Mouse (Mus musculus): ENCODE results near the gene Mzf1. TPM values are rescaled to one million over a fixed set of nuclear protein-coding genes. Genes with fewer than 3 reads are reported as not detected.

Mzf1 gene
- total RNA-seq, 2 experiments from 2014 or later, result 15.2 to 15.9 TPM

DNA sequence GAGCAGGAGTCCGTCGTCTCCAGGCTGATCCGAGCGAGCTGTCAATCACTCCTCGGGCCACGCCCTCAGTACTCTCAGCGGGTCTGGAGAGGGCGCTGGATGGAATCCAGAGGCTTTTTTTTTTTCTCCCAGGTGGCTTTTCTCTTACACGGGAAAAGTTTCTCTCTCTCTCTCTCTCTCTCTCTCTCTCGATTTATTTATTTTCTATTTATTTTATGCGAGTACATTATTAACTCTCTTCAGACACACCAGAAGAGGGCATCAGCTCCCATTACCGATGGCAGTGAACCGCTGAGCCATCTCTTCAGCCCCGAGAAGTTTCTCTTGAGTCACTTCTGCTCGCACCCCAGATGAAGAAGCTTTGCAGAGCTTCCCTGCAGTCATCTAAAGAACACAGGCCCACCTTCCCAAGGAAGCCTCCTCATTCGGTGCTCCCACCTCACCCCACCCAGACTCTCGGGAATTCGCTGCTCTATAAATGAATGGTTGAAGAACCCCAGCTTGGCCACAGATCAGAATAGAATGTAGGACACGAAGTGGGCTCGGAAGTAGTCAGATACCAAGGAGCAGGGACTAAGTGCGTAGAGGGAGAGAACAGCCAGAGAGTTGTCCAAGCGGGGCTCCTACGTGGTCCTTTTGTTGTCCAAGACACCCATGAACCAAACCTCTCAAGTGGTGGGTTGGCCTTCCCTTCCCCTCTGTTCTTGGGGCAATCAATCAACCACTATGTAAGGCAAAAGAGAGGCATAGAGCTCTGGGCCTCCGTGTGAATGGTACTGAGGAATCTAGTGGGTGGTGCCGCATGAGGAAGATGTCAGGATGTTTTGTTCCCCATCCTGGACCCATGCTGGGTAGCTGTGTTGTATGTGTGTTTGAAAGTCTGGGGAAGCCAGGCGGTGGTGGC, 44.3 kb downstream of the Mzf1 start, which contains the start of gene Zbtb45:
Gene Zbtb45, minus strand, starts transcription at position 30 of the 904 bp plus-strand sequence.
- intact Hi-C loops (cut with DNase I), result no loop called here
- DNase-seq (ENCODE audit: extremely low spot score in 1 of 2, low spot score in 2 of 2), result peak in 1 of 2 experiments; percentile 53

DNA sequence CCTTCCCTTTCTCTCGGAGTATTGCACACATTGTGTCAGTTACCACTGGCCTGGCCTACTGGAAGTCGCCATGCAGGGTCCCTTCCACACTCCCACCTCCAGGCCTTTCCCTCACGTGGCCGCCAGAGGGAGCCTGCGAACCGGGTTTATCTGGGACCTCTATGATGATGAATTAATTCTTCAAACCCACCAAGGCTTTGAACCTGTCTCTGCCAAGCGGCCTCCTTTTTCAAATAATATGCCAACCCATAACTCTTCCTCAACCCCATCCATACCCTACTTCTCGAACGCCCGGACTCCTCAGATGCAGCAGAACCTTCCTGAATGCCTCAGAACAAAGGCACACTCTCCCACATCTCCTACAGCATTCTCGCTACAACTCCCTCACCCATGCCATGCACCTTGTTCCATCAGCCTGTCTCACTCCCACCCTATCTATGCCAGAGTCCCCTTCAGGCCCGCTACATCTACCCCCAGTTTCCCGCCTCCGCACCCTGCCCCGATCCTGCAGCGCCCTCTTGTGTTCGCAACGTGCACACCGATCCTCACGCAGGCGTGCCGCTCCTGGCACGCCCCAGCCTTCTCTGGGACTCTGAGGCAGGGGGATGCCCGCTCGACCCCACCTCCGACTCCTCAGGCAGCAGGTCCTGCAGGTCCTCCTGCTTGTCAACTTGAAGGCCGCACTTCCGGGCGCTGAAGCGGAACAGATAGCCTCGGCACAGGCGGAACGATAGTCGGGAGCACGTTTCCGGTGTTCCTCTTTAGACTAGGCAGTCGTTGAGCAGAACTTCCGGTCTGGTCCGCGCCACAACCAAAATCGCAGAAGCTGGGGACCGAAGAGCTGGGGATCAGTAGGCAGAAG, 45.2 kb downstream of the Mzf1 start:
- intact Hi-C loops (cut with DNase I), result loop anchor here (2.0 to 5.0 kb wide), 3 partner anchors 15 to 97 kb away; no protein-coding TSS in a partner anchor
- peak; percentile 94 to 95 for DNase-seq (ENCODE audit: extremely low spot score in 1 of 2, low spot score in 2 of 2)

DNA sequence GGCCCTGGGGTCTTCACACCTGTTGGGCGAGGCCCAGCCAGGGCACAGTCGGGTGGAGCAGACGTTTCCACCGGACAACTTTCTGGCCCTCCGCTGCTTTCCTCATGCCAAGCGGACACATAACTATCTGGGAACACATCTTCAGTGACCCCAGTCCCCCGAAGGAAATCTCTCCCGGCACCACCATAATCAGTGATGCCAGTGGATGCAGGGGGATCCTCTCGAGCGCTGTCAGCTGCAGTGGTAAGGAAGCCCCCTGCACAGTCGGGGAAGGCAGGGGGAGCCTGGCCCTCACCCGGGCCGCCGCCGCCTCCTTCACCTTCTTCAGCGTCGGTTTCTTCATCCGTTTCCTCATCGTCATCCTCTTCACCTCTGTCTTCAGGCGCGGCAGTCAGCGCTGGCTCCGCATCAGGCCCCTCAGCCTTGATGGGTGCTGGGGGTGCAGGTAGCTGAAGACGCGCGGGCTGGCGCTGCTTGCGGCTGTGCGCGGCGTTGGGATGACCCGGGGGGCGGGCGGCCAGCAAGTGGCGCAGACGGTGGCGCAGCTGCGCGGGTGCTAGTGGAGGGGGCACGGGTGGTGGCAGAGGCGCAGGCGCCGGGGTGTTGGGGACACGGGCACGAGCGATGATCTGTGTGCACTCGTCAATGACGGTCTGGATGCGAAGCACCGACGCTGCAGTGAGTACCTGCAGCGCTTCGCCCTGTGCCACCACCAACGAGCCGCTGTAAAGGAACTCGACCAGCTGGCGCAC, 47.0 kb downstream of the Mzf1 start:
- DNase-seq (ENCODE audit: extremely low spot score in 1 of 2, low spot score in 2 of 2), result peak in 1 of 2 experiments; percentile 58
- intact Hi-C loops (cut with DNase I), result loop anchor here (2.0 to 5.0 kb wide), 3 partner anchors 17 to 95 kb away; no protein-coding TSS in a partner anchor

- DNase-seq (ENCODE audit: extremely low spot score in 1 of 2, low spot score in 2 of 2), result peak in 1 of 2 experiments; percentile 29
Observed at GRCm38 (mm10) chr7:13006531-13006930, 48.0 kb downstream of the Mzf1 start.

DNA sequence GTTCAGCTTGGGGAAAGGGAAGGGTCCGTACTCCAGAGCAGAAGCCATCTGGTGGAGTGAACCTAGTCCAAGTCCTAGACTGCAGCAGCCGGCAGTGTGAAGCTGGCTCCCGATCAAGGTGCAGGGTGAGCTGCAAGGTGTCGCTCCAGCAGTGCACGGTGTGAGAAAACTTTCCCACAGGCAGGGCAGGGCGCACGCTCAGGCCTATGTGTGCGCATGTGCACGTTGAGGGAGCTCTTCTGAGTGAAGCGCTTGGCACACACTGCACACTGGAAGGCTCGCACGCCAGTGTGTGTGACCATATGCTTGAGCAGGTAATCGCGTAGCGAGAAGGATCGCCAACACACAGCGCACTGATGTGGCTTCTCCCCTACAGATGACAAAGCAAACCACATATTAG, 48.6 kb downstream of the Mzf1 start:
- intact Hi-C loops (cut with DNase I), result loop anchor here (5.0 kb wide), 2 partner anchors 36 to 94 kb away; no protein-coding TSS in a partner anchor
- DNase-seq (ENCODE audit: extremely low spot score in 1 of 2, low spot score in 2 of 2), result peak in 1 of 2 experiments; percentile 26

More at GRCm38 (mm10) chr7:13006531-13006930, 48.0 kb downstream of the Mzf1 start:
- intact Hi-C loops (cut with DNase I), result loop anchor here (5.0 kb wide), 2 partner anchors 36 to 94 kb away; no protein-coding TSS in a partner anchor

- intact Hi-C loops (cut with DNase I), result no loop called here
- no peak for DNase-seq (ENCODE audit: extremely low spot score in 1 of 2, low spot score in 2 of 2)
Observed at GRCm38 (mm10) chr7:13003380-13003779, 51.2 kb downstream of the Mzf1 start.

DNA sequence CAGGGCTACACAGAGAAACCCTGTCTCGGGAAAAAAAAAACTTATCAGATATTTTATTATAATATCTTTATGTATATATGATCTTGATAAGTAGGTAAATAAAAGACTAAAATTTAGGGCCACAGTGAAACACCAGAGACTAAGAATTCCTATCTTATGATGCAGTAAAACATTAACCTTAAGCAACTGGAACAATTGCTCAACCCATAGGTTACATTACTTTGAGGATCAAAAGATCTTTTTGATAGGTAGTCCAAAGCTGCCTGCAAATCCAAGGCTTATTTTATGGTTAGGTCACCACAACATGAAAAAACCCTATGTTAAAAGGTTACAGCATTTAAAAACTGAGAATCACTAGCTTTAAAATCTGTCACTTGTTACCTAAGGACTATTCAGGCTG, 53.0 kb downstream of the Mzf1 start:
- intact Hi-C loops (cut with DNase I), result no loop called here
- DNase-seq (ENCODE audit: extremely low spot score in 1 of 2, low spot score in 2 of 2), result no peak

DNA sequence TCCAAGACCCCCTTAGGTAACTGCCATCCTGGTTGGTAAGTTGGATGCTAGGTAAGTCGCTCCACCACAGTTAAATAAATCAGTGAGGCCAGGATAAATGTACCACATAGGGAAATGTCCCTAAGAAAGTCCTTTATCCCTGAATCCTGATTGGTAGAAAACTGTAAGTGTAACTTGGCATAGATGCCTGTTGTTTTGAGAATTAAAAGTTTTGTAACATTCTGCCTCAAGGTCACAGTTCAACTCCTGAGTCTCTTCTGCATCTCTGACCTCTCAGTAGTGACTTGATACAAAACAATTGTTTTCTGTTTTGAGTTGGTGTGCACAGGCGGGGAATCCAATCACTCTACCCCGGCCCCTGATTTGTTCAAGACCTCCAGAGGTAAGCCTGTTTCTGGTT, 55.7 kb downstream of the Mzf1 start, which contains the start of gene Trim28:
Gene Trim28, plus strand, starts transcription at position 264 of the 400 bp plus-strand sequence.
- DNase-seq (ENCODE audit: extremely low spot score in 1 of 2, low spot score in 2 of 2), result no peak
- intact Hi-C loops (cut with DNase I), result no loop called here

DNA sequence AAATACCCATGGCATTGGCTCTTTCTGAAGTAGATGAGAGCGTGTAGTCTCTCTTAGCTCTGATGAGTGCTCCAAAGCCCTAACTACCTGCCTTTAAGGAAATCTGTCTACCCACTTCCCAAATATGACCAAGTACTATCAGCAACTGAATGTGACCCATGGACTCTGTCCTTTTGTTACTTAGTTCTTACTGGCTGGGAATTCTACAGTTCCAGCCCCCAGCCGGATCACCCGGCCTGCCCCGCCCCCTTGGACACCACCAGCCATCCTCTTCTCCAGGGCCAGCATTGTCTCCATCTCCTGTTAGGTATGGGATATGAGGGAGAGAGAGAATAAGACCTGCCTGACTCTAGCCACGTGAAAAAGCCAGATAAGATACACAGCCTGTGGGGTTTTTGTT, 56.5 kb downstream of the Mzf1 start, which contains the start of gene Slc27a5:
Gene Slc27a5, minus strand, starts transcription at position 140 of the 400 bp plus-strand sequence.
- intact Hi-C loops (cut with DNase I), result no loop called here
- DNase-seq (ENCODE audit: extremely low spot score in 1 of 2, low spot score in 2 of 2), result no peak

- no peak for DNase-seq (ENCODE audit: extremely low spot score in 1 of 2, low spot score in 2 of 2)
- intact Hi-C loops (cut with DNase I), result no loop called here
Observed at GRCm38 (mm10) chr7:12997230-12997629, 57.3 kb downstream of the Mzf1 start.

DNA sequence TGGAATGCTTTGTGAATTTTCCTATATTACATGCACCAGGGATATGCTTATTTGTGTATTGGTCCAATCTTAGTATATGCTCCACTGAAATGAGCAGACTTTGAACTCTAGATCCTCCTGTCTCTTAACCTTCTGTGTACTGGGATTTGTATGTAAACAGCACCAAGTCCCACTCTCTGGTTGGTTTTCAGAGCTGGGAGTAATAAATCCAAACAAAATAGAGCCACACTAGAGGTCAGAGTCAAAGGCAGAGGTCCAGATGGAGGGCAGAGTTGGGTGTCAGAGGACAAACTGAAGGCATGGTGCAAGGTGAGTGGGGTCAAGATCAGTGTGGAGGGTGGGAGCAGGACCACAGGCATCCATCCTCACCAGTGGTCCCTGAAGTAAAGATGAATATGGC, 58.7 kb downstream of the Mzf1 start:
- no peak for DNase-seq (ENCODE audit: extremely low spot score in 1 of 2, low spot score in 2 of 2)
- intact Hi-C loops (cut with DNase I), result no loop called here

DNA sequence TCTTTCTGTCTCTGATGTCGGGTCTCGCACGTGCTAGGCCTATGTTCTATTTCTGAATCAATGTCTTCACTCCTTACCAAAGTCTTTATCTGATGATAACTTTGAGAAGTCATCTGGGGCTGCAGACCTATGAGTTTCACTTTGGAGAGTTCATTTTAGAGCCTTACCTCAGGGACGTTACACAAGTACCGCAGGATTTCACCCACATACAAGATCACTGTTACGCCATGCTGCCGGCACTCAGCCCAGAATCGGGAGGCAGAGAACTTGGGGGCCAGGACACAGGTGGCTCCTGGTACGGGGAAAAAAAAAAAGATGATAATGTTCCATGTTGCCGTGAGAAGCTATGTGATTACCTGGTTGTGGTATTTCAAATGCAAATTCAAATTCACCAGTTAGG, 61.4 kb downstream of the Mzf1 start:
- no peak for DNase-seq (ENCODE audit: extremely low spot score in 1 of 2, low spot score in 2 of 2)
- intact Hi-C loops (cut with DNase I), result no loop called here

Other genes with a start within 250 kb of the Mzf1 start
- gene Zfp329, start 235.9 kb downstream of the Mzf1 start, total RNA-seq (2021), result 10 to 100 TPM; 20.2 to 20.9 TPM
- gene Zfp110, start 220.0 kb downstream of the Mzf1 start, total RNA-seq (2021), result 10 to 100 TPM; 14.5 to 16.7 TPM
- gene Zfp128, start 173.6 kb downstream of the Mzf1 start, total RNA-seq (2021), result 1 to 10 TPM; 7.5 to 7.7 TPM
- gene Zscan22, start 156.9 kb downstream of the Mzf1 start, total RNA-seq (2021), result 10 to 100 TPM; 11.2 to 12.3 TPM
- 100 to 1,000 TPM; 507 to 513 TPM for gene Rps5, start 132.5 kb downstream of the Mzf1 start, total RNA-seq (2021)
- 1 to 10 TPM; 1.3 to 1.6 TPM for gene Rnf225, start 127.3 kb downstream of the Mzf1 start, total RNA-seq (2021)
- 10 to 100 TPM; 15.3 to 16.7 TPM for gene Zfp324, start 88.9 kb downstream of the Mzf1 start, total RNA-seq (2021)
- 1 to 10 TPM; 6.5 to 8.0 TPM for gene Zfp446, start 76.9 kb downstream of the Mzf1 start, total RNA-seq (2021)
- under 1 TPM in 1 of 2 experiments, not detected in 1; 0.20 TPM for gene Slc27a5, start 56.6 kb downstream of the Mzf1 start, total RNA-seq (2021)
- gene Trim28, start 55.6 kb downstream of the Mzf1 start, total RNA-seq (2021), result 100 to 1,000 TPM; 252 to 265 TPM
- 10 to 100 TPM; 31.3 to 32.1 TPM for gene Zbtb45, start 44.7 kb downstream of the Mzf1 start, total RNA-seq (2021)
- gene Chmp2a, start 20.0 kb downstream of the Mzf1 start, total RNA-seq (2021), result 100 to 1,000 TPM; 133 to 134 TPM
- 100 to 1,000 TPM; 221 to 229 TPM for gene Ube2m, start 16.5 kb downstream of the Mzf1 start, total RNA-seq (2021)
- under 1 TPM in 1 of 2 experiments, not detected in 1; 0.06 TPM for gene Vmn1r85, start 40.4 kb upstream of the Mzf1 start, total RNA-seq (2021)
- gene Vmn1r86, start 65.2 kb upstream of the Mzf1 start, total RNA-seq (2021), result not detected
- gene Vmn1r87, start 85.4 kb upstream of the Mzf1 start, total RNA-seq (2021), result not detected
- under 1 TPM; 0.17 to 0.20 TPM for gene Vmn1r88, start 104.8 kb upstream of the Mzf1 start, total RNA-seq (2021)
- gene Vmn1r89, start 158.3 kb upstream of the Mzf1 start, total RNA-seq (2021), result not detected
- 10 to 100 TPM; 12.9 to 15.4 TPM for gene Lig1, start 222.5 kb upstream of the Mzf1 start, total RNA-seq (2021)
- gene Zswim9, start 224.0 kb upstream of the Mzf1 start, total RNA-seq (2021), result 10 to 100 TPM; 12.4 to 13.0 TPM